Mouse (Mus musculus): ENCODE results near the gene Uqcr11.
A peak's percentile ranks its signal among the peaks of the same experiment; 100 is the strongest.

Gene Uqcr11

DNA sequence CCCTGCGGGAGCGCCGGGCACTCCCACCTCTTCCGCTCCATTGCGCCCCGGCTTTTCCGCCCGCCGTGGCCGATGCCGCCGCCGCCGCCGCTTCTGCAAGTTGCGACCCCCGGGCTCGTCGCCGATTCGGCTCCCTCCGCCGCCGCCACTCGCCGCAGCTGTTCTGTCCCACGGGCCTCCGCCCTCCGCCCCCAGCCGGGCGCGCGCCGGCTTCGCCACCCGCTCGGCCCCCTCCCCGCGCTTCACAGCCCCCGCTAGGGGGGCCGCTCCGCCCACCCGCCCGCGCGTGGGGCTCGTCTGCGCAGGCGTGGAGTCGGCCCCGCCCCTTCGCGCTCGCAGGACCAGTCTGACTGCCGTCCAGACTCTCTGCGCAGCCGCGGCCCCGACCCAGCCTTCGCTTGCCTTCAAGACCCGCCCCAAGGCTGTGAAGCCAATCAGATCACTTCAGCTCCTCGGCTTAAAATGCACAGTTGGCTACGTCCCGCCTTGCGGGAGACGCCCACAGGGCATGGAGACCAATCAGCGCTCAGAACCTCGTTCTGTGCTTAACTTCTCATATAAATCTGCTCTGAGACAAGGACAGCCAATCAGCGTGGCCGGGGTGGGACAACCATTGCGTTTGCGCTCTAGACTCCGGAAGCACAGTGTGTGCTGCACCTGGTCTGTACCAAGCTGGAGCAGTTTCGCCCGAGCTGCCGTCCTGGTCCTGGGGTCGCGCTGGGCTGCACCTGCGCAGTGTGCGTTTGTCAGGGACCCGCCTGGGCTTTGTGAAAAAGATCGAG is 7.2 kb downstream of the Uqcr11 start, which contains the start of gene Mbd3:
Mbd3 (minus strand) TSS at position 360 of the 782 bp plus-strand sequence.
- H3K9me3 ChIP-seq (ENCODE audit: low read length), result no peaks in the 10 kb centered on the region
- H3K4me1 ChIP-seq (replicated peaks; ENCODE audit: low read depth, low read length), result peaks cover 75% of the 10 kb centered on the region
- H3K36me3 ChIP-seq (ENCODE audit: insufficient read depth, low read length), result peaks cover 76% of the 10 kb centered on the region

DNA sequence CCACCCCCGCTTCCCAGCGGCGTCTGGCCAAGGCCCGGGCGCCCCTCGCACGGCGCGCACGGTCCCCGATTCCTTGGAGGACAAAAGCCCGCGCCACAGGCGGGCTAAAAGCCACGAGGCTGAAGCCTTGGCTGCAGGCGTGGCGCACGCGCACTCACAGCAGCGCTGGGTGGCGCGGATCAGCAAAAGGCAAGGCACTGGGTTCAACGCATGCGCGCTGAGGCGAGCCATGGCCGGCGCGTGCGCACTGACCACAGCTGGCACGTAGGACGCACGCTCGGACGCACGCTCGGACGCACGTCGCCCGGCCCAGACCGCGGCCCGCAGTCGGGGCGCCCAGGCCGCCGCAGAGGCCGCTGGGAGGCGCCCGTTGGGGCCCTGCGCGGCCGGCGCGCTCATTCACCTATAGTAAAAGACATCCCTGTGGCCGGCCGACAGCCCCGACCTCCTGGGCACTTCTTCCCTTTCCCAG is 7.9 kb downstream of the Uqcr11 start:
- Histone ChIP-seq H3K9me3 (ENCODE audit: low read length) (no peaks in the 10 kb centered on the region), H3K27me3 (ENCODE audit: insufficient read depth, low read length) (no peaks in the 10 kb centered on the region), H3K4me3 (replicated peaks; ENCODE audit: low read length) (peak overlapping the region; percentile 87), H3K4me1 (replicated peaks; ENCODE audit: low read depth, low read length) (peaks cover 75% of the 10 kb centered on the region), H3K36me3 (ENCODE audit: insufficient read depth, low read length) (peaks cover 76% of the 10 kb centered on the region)
- TF ChIP-seq NANOG (IDR thresholded peaks at IDR 0.05; ENCODE audit: borderline replicate concordance, low read length), result no peak
- no peak for TF ChIP-seq POU5F1 (IDR thresholded peaks at IDR 0.05; ENCODE audit: borderline replicate concordance, low read length)
- no peak for TF ChIP-seq CTCF (conservative IDR thresholded peaks at IDR 0.05; ENCODE audit: low read length)

More for the DNA sequence above, 7.2 kb downstream of the Uqcr11 start, which contains the start of gene Mbd3:
- Histone ChIP-seq H3K4me3 (replicated peaks; ENCODE audit: low read length) (peak within 1 kb of the TSS; percentile 87), H3K27me3 (ENCODE audit: insufficient read depth, low read length) (no peaks in the 10 kb centered on the region)
- TF ChIP-seq POU5F1 (IDR thresholded peaks at IDR 0.05; ENCODE audit: borderline replicate concordance, low read length), result no peak

DNA sequence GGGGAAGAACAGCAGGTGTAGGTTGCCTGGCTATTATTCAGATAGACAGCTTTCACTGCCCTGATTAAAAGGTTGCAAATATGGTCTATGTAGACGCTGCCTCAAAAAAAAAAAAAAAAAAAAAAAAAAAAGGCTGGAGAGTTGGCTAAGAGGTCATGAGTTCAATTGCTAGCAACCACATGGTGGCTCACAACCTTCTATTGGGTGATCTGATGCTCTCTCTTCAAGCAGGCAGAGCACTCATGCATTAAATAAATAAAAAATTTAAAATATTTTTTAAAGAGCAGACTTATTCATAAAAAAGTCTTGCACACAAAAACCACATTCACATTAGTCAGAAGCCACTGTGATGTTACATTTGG is 8.5 kb downstream of the Uqcr11 start:
- Histone ChIP-seq H3K4me3 (replicated peaks; ENCODE audit: low read length) (peak overlapping the region; percentile 87), H3K36me3 (ENCODE audit: insufficient read depth, low read length) (peaks cover 76% of the 10 kb centered on the region), H3K9me3 (ENCODE audit: low read length) (no peaks in the 10 kb centered on the region), H3K27me3 (ENCODE audit: insufficient read depth, low read length) (no peaks in the 10 kb centered on the region), H3K4me1 (replicated peaks; ENCODE audit: low read depth, low read length) (peaks cover 75% of the 10 kb centered on the region)
- TF ChIP-seq NANOG (IDR thresholded peaks at IDR 0.05; ENCODE audit: borderline replicate concordance, low read length) (no peak), POU5F1 (IDR thresholded peaks at IDR 0.05; ENCODE audit: borderline replicate concordance, low read length) (no peak), CTCF (conservative IDR thresholded peaks at IDR 0.05; ENCODE audit: low read length) (no peak)

DNA sequence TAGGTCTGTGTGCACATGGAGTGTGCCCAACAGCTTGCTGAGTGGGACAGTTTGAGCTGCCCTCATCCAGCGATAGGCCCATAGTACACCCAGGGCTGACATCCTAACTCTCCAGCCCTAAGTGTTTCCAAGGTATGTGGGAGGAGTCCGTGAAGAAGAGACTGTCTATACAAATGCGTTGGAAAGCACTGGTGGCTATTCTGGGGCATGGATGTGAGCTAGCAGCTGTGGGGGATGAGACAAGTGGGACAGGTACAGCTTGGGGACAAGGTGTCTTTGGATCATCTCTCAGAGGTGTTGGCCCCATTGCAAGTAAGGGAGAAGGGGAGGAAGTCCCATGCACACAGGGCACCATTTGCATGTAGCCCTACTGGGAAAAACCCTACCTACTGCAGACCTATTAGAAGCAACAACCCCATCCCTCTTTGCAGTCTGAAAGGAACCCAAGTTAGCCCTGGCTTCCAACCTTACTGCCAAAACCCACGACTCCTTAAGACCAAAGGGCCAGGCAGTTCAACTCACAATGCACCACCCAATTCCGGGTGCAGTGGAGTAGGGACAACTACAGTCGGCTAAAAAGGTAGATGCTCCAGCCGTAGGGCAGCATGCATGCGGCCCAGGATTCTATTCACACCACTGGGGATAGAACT is 9.0 kb downstream of the Uqcr11 start:
- Histone ChIP-seq H3K4me1 (replicated peaks; ENCODE audit: low read depth, low read length) (peaks cover 76% of the 10 kb centered on the region), H3K27me3 (ENCODE audit: insufficient read depth, low read length) (no peaks in the 10 kb centered on the region), H3K9me3 (ENCODE audit: low read length) (no peaks in the 10 kb centered on the region), H3K4me3 (replicated peaks; ENCODE audit: low read length) (peak overlapping the region; percentile 87), H3K36me3 (ENCODE audit: insufficient read depth, low read length) (peaks cover 76% of the 10 kb centered on the region)
- TF ChIP-seq POU5F1 (IDR thresholded peaks at IDR 0.05; ENCODE audit: borderline replicate concordance, low read length), result no peak
- no peak for TF ChIP-seq CTCF (conservative IDR thresholded peaks at IDR 0.05; ENCODE audit: low read length)
- no peak for TF ChIP-seq NANOG (IDR thresholded peaks at IDR 0.05; ENCODE audit: borderline replicate concordance, low read length)

DNA sequence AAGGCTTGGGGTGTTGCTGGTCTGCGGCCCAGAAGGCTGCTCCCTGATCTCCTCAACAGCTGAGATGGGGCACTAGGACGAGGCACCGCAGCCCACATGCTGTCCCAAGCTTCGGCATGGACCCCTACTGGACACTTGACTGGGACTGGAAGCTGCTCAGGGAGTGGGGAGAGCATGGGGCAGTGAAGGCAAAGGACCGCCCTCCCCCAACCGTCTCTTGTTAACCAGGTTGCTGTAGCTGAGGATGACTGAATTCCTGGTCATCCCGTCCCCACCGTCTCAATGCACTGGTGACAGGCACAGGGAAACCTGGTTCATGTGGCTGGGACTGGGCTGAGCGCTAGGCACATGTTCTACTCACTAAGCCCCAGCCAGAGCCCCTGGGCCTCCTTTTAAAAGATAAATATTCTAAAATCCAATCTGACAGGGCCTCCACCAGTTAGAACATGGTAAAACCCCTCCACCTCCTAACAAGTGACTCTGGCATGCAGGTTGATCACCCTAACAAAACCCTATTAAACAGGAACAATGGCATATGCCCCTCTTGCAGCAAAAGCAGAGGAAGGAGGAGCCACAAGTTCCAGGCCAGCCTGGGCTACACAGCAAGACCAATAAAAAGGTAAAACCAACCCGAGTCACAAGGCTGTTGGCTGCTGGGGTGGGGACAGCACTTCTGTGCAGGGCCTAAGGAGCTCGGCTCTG is 9.7 kb downstream of the Uqcr11 start:
- H3K36me3 ChIP-seq (ENCODE audit: insufficient read depth, low read length), result peaks cover 76% of the 10 kb centered on the region

DNA sequence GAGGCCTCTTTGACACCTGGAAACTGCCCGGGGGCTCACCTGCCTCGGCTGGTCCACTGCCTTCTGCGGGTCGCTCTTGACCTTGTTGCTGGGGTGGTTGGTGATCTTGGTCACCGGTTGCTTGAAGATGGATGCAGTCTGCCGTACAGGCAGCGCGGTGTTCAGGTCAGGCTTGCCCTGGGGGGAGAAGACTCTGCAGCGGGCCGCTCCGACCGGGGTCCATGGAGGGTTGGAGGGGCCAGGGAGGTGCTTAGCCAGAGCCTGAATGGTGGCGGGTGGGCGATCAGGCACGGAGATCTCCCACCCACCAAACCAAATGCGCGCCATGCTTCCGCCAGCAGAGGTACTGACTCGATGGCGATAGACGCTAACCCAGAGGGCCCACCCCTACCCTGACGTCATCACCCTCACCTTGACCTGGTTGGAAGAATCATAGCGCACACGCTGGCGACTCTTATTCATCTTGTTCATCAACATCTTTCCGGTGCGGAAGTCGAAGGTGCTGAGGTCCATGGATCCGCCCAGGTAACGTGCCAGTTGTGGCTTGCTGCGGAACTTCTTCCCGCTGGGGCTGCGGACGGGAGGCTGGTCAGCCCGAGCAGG is 11.5 kb downstream of the Uqcr11 start:
- no peaks in the 10 kb centered on the region for H3K9me3 ChIP-seq (ENCODE audit: low read length)
- H3K4me3 ChIP-seq (replicated peaks; ENCODE audit: low read length), result peak overlapping the region; percentile 87
- TF ChIP-seq CTCF (conservative IDR thresholded peaks at IDR 0.05; ENCODE audit: low read length), result no peak
- TF ChIP-seq NANOG (IDR thresholded peaks at IDR 0.05; ENCODE audit: borderline replicate concordance, low read length), result no peak
- TF ChIP-seq POU5F1 (IDR thresholded peaks at IDR 0.05; ENCODE audit: borderline replicate concordance, low read length), result no peak
- no peaks in the 10 kb centered on the region for H3K27me3 ChIP-seq (ENCODE audit: insufficient read depth, low read length)
- peaks cover 77% of the 10 kb centered on the region for H3K36me3 ChIP-seq (ENCODE audit: insufficient read depth, low read length)
- peaks cover 74% of the 10 kb centered on the region for H3K4me1 ChIP-seq (replicated peaks; ENCODE audit: low read depth, low read length)

More for the DNA sequence above, 9.7 kb downstream of the Uqcr11 start:
- no peaks in the 10 kb centered on the region for H3K27me3 ChIP-seq (ENCODE audit: insufficient read depth, low read length)
- no peaks in the 10 kb centered on the region for H3K9me3 ChIP-seq (ENCODE audit: low read length)
- H3K4me1 ChIP-seq (replicated peaks; ENCODE audit: low read depth, low read length), result peaks cover 80% of the 10 kb centered on the region
- peak overlapping the region; percentile 87 for H3K4me3 ChIP-seq (replicated peaks; ENCODE audit: low read length)
- TF ChIP-seq NANOG (IDR thresholded peaks at IDR 0.05; ENCODE audit: borderline replicate concordance, low read length), result peak; percentile 17; the same call in 1 of the 2 replicates
- no peak for TF ChIP-seq CTCF (conservative IDR thresholded peaks at IDR 0.05; ENCODE audit: low read length)

DNA sequence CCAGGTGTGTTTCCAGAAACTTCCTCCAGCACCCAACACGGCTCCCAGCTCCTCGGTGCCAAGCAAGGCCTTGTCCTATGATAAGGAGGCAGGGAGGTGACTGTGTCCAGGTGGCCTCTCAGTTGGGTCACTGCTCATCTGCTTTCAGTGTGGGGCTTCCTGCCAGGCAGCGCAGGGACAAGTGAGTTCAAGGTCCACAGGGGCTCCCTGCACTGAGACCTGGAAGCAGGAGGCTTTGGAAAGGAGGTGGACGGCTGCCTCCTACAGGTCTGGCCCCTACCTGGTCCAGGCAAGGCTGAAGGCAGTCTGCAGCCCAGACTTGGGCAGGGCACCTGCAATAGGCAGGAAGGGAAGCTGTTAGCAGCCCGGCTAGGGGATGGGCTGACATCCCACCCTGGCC is 13.9 kb downstream of the Uqcr11 start:
- TF ChIP-seq NANOG (IDR thresholded peaks at IDR 0.05; ENCODE audit: borderline replicate concordance, low read length) (no peak), CTCF (conservative IDR thresholded peaks at IDR 0.05; ENCODE audit: low read length) (no peak)
- Histone ChIP-seq H3K27me3 (ENCODE audit: insufficient read depth, low read length) (no peaks in the 10 kb centered on the region), H3K9me3 (ENCODE audit: low read length) (no peaks in the 10 kb centered on the region), H3K4me1 (replicated peaks; ENCODE audit: low read depth, low read length) (peaks cover 86% of the 10 kb centered on the region), H3K36me3 (ENCODE audit: insufficient read depth, low read length) (peaks cover 82% of the 10 kb centered on the region), H3K4me3 (replicated peaks; ENCODE audit: low read length) (no peak overlapping the region)

DNA sequence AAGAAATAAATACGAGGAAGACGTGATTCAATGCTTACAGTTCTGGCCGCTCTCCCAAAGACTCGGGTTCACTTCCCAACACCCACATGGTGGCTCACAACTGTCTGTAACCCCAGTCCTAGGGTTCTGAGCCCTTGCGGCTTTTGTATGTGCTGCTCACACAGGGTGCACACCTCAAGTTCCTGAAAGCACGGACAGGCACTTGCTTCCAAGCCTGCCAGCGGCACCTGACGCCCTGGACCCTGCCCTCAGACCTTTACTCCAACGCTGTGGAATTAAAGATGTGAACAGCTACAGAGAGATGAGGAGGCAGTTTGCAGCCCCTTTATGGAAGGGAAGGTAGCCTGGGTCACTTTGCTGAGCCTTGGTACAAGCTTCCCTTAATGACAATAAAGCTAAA is 15.9 kb downstream of the Uqcr11 start:
- no peaks in the 10 kb centered on the region for H3K9me3 ChIP-seq (ENCODE audit: low read length)
- TF ChIP-seq POU5F1 (IDR thresholded peaks at IDR 0.05; ENCODE audit: borderline replicate concordance, low read length) (no peak), CTCF (conservative IDR thresholded peaks at IDR 0.05; ENCODE audit: low read length) (no peak), NANOG (IDR thresholded peaks at IDR 0.05; ENCODE audit: borderline replicate concordance, low read length) (no peak)
- peaks cover 78% of the 10 kb centered on the region for H3K4me1 ChIP-seq (replicated peaks; ENCODE audit: low read depth, low read length)
- H3K4me3 ChIP-seq (replicated peaks; ENCODE audit: low read length), result no peak overlapping the region
- peaks cover 67% of the 10 kb centered on the region for H3K36me3 ChIP-seq (ENCODE audit: insufficient read depth, low read length)
- H3K27me3 ChIP-seq (ENCODE audit: insufficient read depth, low read length), result peaks cover 13% of the 10 kb centered on the region

All from E14TG2a.4 (cell line).